Mouse (Mus musculus) ES-E14 (cell line): ENCODE results near the gene Rpl37. TPM values are rescaled to one million over a fixed set of nuclear protein-coding genes. Genes with fewer than 3 reads are reported as not detected.

Experiments used
- DNase-seq: peaks from one replicate; pipeline ENCODE4 v3.0.0-alpha.2; 2013; ENCODE audit warnings: low read depth, low spot score
- H3K27ac ChIP-seq: 2 replicates; pipeline ENCODE4 v1.5.1; 2012; ENCODE audit warnings: low read depth, mild to moderate bottlenecking, low read length, moderate library complexity, mixed read lengths; ENCODE audit not compliant: poor library complexity, insufficient read depth, severe bottlenecking
- H3K36me3 ChIP-seq: 2 replicates; pipeline ENCODE4 v1.6.1; 2012; ENCODE audit warnings: mild to moderate bottlenecking, low read length, moderate library complexity, mixed read lengths; ENCODE audit not compliant: control insufficient read depth, poor library complexity, insufficient read depth, severe bottlenecking
- H3K4me1 ChIP-seq, 2 experiments: fragments of 150-350 bp in 1 of 2; sonication (generic) in 1 of 2; 2 replicates each; pipeline ENCODE4 v1.6.1; 2012; ENCODE audit warnings: low read length in 2 of 2, mild to moderate bottlenecking in 1 of 2, mixed read lengths in 1 of 2; ENCODE audit not compliant: control insufficient read depth in 2 of 2, insufficient read depth in 2 of 2, poor library complexity in 1 of 2
- H3K4me3 ChIP-seq, 2 experiments: fragments of 150-350 bp in 1 of 2; sonication (generic) in 1 of 2; 2 replicates each; pipeline ENCODE4 v1.5.1; 2012; ENCODE audit warnings: low read length in 2 of 2, low read depth in 1 of 2, mild to moderate bottlenecking in 1 of 2, mixed read lengths in 1 of 2; ENCODE audit not compliant: insufficient read depth in 1 of 2, poor library complexity in 1 of 2, severe bottlenecking in 1 of 2
- H3K9ac ChIP-seq: 2 replicates; pipeline ENCODE4 v1.6.1; 2012; ENCODE audit warnings: low read depth, mild to moderate bottlenecking, low read length, mixed read lengths; ENCODE audit not compliant: poor library complexity, insufficient read depth, severe bottlenecking
- H3K9me3 ChIP-seq: fragments of 150-350 bp; sonication (generic); 2 replicates; pipeline ENCODE4 v1.6.1; 2012; ENCODE audit warnings: low read depth, mild to moderate bottlenecking, low read length; ENCODE audit not compliant: control insufficient read depth, insufficient read depth
- CHD2 ChIP-seq: IDR thresholded peaks from 2 replicates; pipeline ENCODE4 v1.6.1; 2014; ENCODE audit warnings: mild to moderate bottlenecking, low read depth, low read length, inconsistent platforms
- HCFC1 ChIP-seq: IDR thresholded peaks from 2 replicates; pipeline ENCODE4 v1.6.1; 2012; ENCODE audit warnings: low read length, inconsistent platforms, borderline replicate concordance; ENCODE audit not compliant: insufficient read depth
- MAFK ChIP-seq: IDR thresholded peaks from 2 replicates; pipeline ENCODE4 v1.6.1; 2014; ENCODE audit warnings: mild to moderate bottlenecking, low read depth, low read length, inconsistent platforms; ENCODE audit not compliant: insufficient read depth
- ZC3H11A ChIP-seq: IDR thresholded peaks from 2 replicates; pipeline ENCODE4 v1.6.1; 2012; ENCODE audit warnings: low read depth, mild to moderate bottlenecking, inconsistent platforms, low read length, borderline replicate concordance
- ZNF384 ChIP-seq: IDR thresholded peaks from 2 replicates; pipeline ENCODE4 v1.6.1; 2012; ENCODE audit warnings: low read depth, low read length, inconsistent platforms
- in situ Hi-C, 2 experiments: fragments of 600-800 bp; cut with MboI; formaldehyde crosslinking; loops; one replicate each; pipeline ENCODE4 v1.15.1; 2025; ENCODE audit warnings: low sequenced_read_pairs in 2 of 2, inconsistent platforms in 1 of 2; ENCODE audit not compliant: unreplicated experiment in 2 of 2
- total RNA-seq: library from RNA; depleted of rRNA; stranded (reverse); fragments of 300-350 nt; gene quantifications from 2 replicates; pipeline ENCODE4 v1.2.3, GENCODE M21; 2012

The Rpl37 gene
- total RNA-seq, 1 experiment = 1,373 TPM

- no peak overlapping the region for H3K9ac ChIP-seq
- in situ Hi-C loops = no loop called here
- H3K4me1 ChIP-seq = no peaks in the 10 kb centered on the region
- H3K36me3 ChIP-seq = peaks cover 10% of the 10 kb centered on the region
- no peak overlapping the region for H3K4me3 ChIP-seq
- DNase-seq = no peak
- H3K9me3 ChIP-seq = no peaks in the 10 kb centered on the region
- no peak overlapping the region for H3K27ac ChIP-seq
- TF ChIP-seq HCFC1 = no peak
- no peak for TF ChIP-seq MAFK
- no peak for TF ChIP-seq ZC3H11A
- TF ChIP-seq ZNF384 = no peak
- TF ChIP-seq CHD2 = no peak
Observed at GRCm38 (mm10) chr15:5112651-5113050, 3.8 kb upstream of the Rpl37 start.

GRCm38 (mm10) chr15:5115173-5115572 lies 1.3 kb upstream of the Rpl37 start:
- Histone ChIP-seq H3K36me3 (peaks cover 32% of the 10 kb centered on the region), H3K27ac (no peak overlapping the region)

GRCm38 (mm10) chr15:5117031-5117601 lies 671 bp downstream of the Rpl37 start:
- Histone ChIP-seq H3K9me3 (no peaks in the 10 kb centered on the region), H3K27ac (peak overlapping the region; percentile 81), H3K9ac (peak overlapping the region; percentile 99), H3K4me1 (peaks cover 2 to 3% of the 10 kb centered on the region in 2 experiments; a peak in 1 of 4 replicates), H3K4me3 (peak overlapping the region; percentile 96 to 98), H3K36me3 (peaks cover 45% of the 10 kb centered on the region)
- in situ Hi-C loops = no loop called here
- TF ChIP-seq ZNF384 (no peak), CHD2 (no peak), HCFC1 (no peak), MAFK (no peak)
- no peak for DNase-seq

More at GRCm38 (mm10) chr15:5115173-5115572, 1.3 kb upstream of the Rpl37 start:
- TF ChIP-seq ZC3H11A (no peak), MAFK (no peak), HCFC1 (no peak), CHD2 (no peak), ZNF384 (no peak)
- no peak for DNase-seq
- H3K9ac ChIP-seq = peak overlapping the region; percentile 16; the same call in 1 of the 2 replicates
- H3K9me3 ChIP-seq = no peaks in the 10 kb centered on the region
- in situ Hi-C loops = no loop called here
- H3K4me1 ChIP-seq = peaks cover 2 to 3% of the 10 kb centered on the region in 2 experiments; a peak in 1 of 4 replicates
- H3K4me3 ChIP-seq = peak overlapping the region; percentile 66 to 77; a peak in 3 of 4 replicates

- in situ Hi-C loops = no loop called here
- H3K9me3 ChIP-seq = no peaks in the 10 kb centered on the region
- H3K9ac ChIP-seq = peak overlapping the region; percentile 73; the same call in 1 of the 2 replicates
- H3K36me3 ChIP-seq = peaks cover 48% of the 10 kb centered on the region
- H3K4me3 ChIP-seq = peak overlapping the region; percentile 96 to 98
- peaks cover 2 to 3% of the 10 kb centered on the region in 2 experiments; a peak in 1 of 4 replicates for H3K4me1 ChIP-seq
- H3K27ac ChIP-seq = no peak overlapping the region
- TF ChIP-seq ZNF384 = no peak
- TF ChIP-seq CHD2 = no peak
- no peak for TF ChIP-seq MAFK
- TF ChIP-seq ZC3H11A = no peak
- no peak for TF ChIP-seq HCFC1
- DNase-seq = no peak
Observed at GRCm38 (mm10) chr15:5118626-5119025, 2.2 kb downstream of the Rpl37 start.

GRCm38 (mm10) chr15:5119192-5119591 lies 2.7 kb downstream of the Rpl37 start:
- Histone ChIP-seq H3K4me1 (peaks cover 2 to 3% of the 10 kb centered on the region in 2 experiments; a peak in 1 of 4 replicates), H3K4me3 (peak overlapping the region in 1 of 2 experiments; percentile 96; a peak in 1 of 4 replicates), H3K9ac (peak overlapping the region; percentile 73; the same call in 1 of the 2 replicates), H3K27ac (no peak overlapping the region), H3K36me3 (peaks cover 49% of the 10 kb centered on the region), H3K9me3 (no peaks in the 10 kb centered on the region)
- TF ChIP-seq ZC3H11A (no peak), MAFK (no peak), HCFC1 (no peak), ZNF384 (no peak), CHD2 (no peak)
- in situ Hi-C loops = no loop called here
- DNase-seq = no peak
